Mouse (Mus musculus) stomach, embryonic 16.5 days (tissue): ENCODE measurements around the gene Rpia. TPM values are rescaled to one million over a fixed set of nuclear protein-coding genes. Genes with fewer than 3 reads are reported as not detected.

Experiments
- ATAC-seq: fragments of 200-750 bp; cut with Nextera tagmentation; 2 replicates; pipeline ENCODE4 v1.8.0; 2017; ENCODE audit warnings: moderate number of reproducible peaks, moderate TSS enrichment; ENCODE audit not compliant: insufficient read depth, low FRiP score
- H3K27ac ChIP-seq: fragments of 300-500 bp; sonication (generic); 2 replicates; pipeline ENCODE4 v1.5.1; 2014; ENCODE audit warnings: low read length
- H3K27me3 ChIP-seq: fragments of 300-500 bp; sonication (generic); 2 replicates; pipeline ENCODE4 v1.6.1; 2014; ENCODE audit warnings: low read length, control low read depth, mixed read lengths; ENCODE audit not compliant: control insufficient read depth, insufficient read depth
- H3K36me3 ChIP-seq: fragments of 300-500 bp; sonication (generic); 2 replicates; pipeline ENCODE4 v1.6.1; 2014; ENCODE audit warnings: low read length; ENCODE audit not compliant: control insufficient read depth, insufficient read depth
- H3K4me1 ChIP-seq: fragments of 300-500 bp; sonication (generic); 2 replicates; pipeline ENCODE4 v1.6.1; 2014; ENCODE audit warnings: low read length, control low read depth, mixed read lengths; ENCODE audit not compliant: control insufficient read depth, insufficient read depth
- H3K4me2 ChIP-seq: fragments of 300-500 bp; sonication (generic); 2 replicates; pipeline ENCODE4 v1.6.1; 2014; ENCODE audit warnings: low read depth, low read length, mixed read lengths
- H3K4me3 ChIP-seq: fragments of 300-500 bp; sonication (generic); replicated peaks from 2 replicates; pipeline ENCODE4 v1.5.1; 2014; ENCODE audit warnings: mild to moderate bottlenecking, low read length
- H3K9ac ChIP-seq: fragments of 300-500 bp; sonication (generic); 2 replicates; pipeline ENCODE4 v1.6.1; 2014; ENCODE audit warnings: low read length
- H3K9me3 ChIP-seq: fragments of 300-500 bp; sonication (generic); replicated peaks from 2 replicates; pipeline ENCODE4 v1.6.1; 2016; ENCODE audit warnings: low read length, control low read depth; ENCODE audit not compliant: control insufficient read depth
- WGBS: fragments of 180-500 bp; shearing (Covaris S2); extraction: QIAGEN DNeasy Blood & Tissue Kit; methylation state at CpG from one replicate; pipeline ENCODE4 v1.1.7; 2014; 5-methylcytosine and 5-hydroxymethylcytosine counted together
- polyA plus RNA-seq: library from polyadenylated mRNA; unstranded; fragments of >200 nt; fragmentation: Nextera tagmentation; extraction: Ambion mirVana; gene quantifications from 2 replicates; pipeline ENCODE4 v1.2.1, GENCODE M21; 2015

The Rpia gene
- polyA plus RNA-seq, 1 experiment from 2014 or later: 3.5 TPM

GRCm38 (mm10) chr6:70773769-70774168 lies 18.3 kb downstream of the Rpia start:
- Histone ChIP-seq H3K4me1 (no peaks in the 10 kb centered on the region), H3K36me3 (peaks cover 10% of the 10 kb centered on the region), H3K27me3 (no peaks in the 10 kb centered on the region), H3K9ac (no peak overlapping the region), H3K4me3 (no peak overlapping the region), H3K9me3 (no peaks in the 10 kb centered on the region), H3K27ac (no peak overlapping the region), H3K4me2 (no peak overlapping the region)
- no peak for ATAC-seq
- 78% methylated on average over 5 of the region's 5 CpGs for WGBS

DNA sequence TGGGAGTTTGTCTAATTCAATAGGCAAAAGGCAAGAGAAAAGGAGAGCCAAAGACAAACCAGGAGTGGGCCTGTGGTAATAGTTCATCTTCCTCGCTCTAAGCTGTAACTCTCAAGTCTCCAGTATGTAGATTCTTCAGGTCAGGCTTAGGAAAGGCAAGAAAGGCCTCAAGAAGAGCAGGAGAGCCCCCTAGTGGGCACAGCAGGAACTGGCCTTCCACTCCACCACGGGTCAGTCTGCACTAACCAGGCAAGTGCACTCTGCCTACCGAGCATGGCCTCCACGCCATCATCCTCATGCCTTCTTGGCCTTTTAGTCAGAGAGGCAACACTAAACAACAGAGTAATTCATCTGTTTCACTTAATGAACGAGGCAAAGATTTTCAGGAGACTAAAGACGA lies 23.3 kb downstream of the Rpia start:
- Histone ChIP-seq H3K36me3 (peaks cover 13% of the 10 kb centered on the region), H3K27ac (no peak overlapping the region), H3K27me3 (no peaks in the 10 kb centered on the region), H3K4me2 (no peak overlapping the region), H3K9me3 (no peaks in the 10 kb centered on the region), H3K9ac (no peak overlapping the region), H3K4me1 (no peaks in the 10 kb centered on the region), H3K4me3 (no peak overlapping the region)
- 28% methylated on average over 6 of the region's 6 CpGs for WGBS
- ATAC-seq: no peak; the same call in 1 of the 2 replicates

GRCm38 (mm10) chr6:70765076-70765475 lies 27.0 kb downstream of the Rpia start:
- no peak for ATAC-seq
- Histone ChIP-seq H3K4me3 (no peak overlapping the region), H3K9ac (no peak overlapping the region), H3K27me3 (no peaks in the 10 kb centered on the region), H3K4me2 (no peak overlapping the region), H3K36me3 (0 out of 2 replicates have a peak, but pooled peaks cover 4% of the 10 kb centered on the region), H3K4me1 (no peaks in the 10 kb centered on the region), H3K27ac (no peak overlapping the region), H3K9me3 (no peaks in the 10 kb centered on the region)
- WGBS: 86% methylated on average over 8 of the region's 8 CpGs

DNA sequence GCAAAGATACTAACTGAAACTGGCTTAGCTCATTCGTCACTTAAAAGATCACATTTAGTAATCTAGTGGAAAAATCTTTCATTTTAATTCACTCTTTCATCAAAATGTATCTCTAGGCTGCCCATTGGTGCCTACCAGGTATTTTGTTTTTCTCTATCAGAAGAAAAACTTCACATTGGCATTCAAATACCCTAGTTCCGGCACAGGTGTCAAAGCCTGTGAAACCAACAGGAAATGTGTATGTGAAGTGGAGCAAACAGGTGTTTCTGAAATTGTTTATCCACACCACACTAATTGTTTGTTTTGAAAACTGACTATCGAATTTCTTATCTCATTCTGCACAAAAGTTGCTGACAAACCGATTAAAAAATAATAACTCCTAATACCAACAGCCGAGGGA lies 27.5 kb downstream of the Rpia start:
- Histone ChIP-seq H3K4me2 (no peak overlapping the region), H3K27me3 (no peaks in the 10 kb centered on the region), H3K4me3 (no peak overlapping the region), H3K27ac (no peak overlapping the region), H3K4me1 (no peaks in the 10 kb centered on the region), H3K9ac (no peak overlapping the region), H3K9me3 (no peaks in the 10 kb centered on the region), H3K36me3 (0 out of 2 replicates have a peak, but pooled peaks cover 3% of the 10 kb centered on the region)
- WGBS: 83% methylated on average over 5 of the region's 5 CpGs
- no peak for ATAC-seq

DNA sequence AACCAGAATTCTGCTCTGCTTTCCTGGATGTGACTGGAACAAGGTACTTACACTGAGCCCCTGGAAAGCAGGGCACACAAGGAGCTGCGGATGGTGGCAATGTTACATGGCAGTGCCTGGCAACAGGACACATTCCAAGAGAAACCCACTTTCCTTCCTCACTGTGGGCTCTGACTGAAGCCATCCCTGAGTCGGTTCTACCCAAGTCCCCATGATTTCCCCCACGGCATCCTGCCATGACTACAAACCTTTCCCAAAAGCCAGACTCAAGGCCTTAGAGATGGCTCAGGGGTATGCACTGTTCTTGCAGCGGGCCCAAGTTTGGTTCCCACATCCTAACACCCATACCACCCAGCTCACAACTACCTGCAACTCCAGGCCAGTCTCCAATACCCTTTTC lies 28.2 kb downstream of the Rpia start:
- Histone ChIP-seq H3K9me3 (no peaks in the 10 kb centered on the region), H3K36me3 (0 out of 2 replicates have a peak, but pooled peaks cover 3% of the 10 kb centered on the region), H3K4me2 (no peak overlapping the region), H3K9ac (no peak overlapping the region), H3K27me3 (no peaks in the 10 kb centered on the region), H3K4me3 (no peak overlapping the region), H3K27ac (no peak overlapping the region), H3K4me1 (no peaks in the 10 kb centered on the region)
- ATAC-seq: no peak
- WGBS: 96% methylated on average over 4 of the region's 4 CpGs

DNA sequence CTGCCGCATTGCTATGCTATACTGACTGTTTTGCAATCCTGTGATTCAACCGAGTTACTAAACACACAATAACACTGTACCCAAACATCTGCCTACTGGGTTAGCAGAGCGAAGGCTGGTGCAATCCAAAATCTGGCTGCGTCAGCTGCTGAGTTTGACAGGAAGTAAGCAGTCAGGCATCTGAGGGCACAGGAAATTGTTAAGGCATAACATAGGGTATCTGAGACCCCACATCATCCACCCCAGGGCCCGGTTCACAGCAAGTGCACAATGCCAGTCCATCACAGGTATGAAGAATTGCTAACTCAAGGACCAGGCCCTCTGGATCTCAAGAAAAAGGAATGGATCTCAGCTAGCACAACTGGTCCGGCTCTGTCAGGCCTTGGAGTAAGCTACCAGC lies 29.4 kb downstream of the Rpia start:
- H3K27me3 ChIP-seq: no peaks in the 10 kb centered on the region
- no peaks in the 10 kb centered on the region for H3K4me1 ChIP-seq
- no peak overlapping the region for H3K4me3 ChIP-seq
- no peak overlapping the region for H3K4me2 ChIP-seq
- no peak for ATAC-seq
- H3K9me3 ChIP-seq: no peaks in the 10 kb centered on the region
- no peaks in the 10 kb centered on the region for H3K36me3 ChIP-seq
- 78% methylated on average over 6 of the region's 6 CpGs for WGBS
- no peak overlapping the region for H3K27ac ChIP-seq
- no peak overlapping the region for H3K9ac ChIP-seq

- ATAC-seq: no peak
- H3K27ac ChIP-seq: no peak overlapping the region
- no peaks in the 10 kb centered on the region for H3K9me3 ChIP-seq
- no peak overlapping the region for H3K4me3 ChIP-seq
- H3K27me3 ChIP-seq: no peaks in the 10 kb centered on the region
- no peaks in the 10 kb centered on the region for H3K36me3 ChIP-seq
- WGBS: 78% methylated on average over 4 of the region's 4 CpGs
- H3K4me2 ChIP-seq: no peak overlapping the region
- H3K4me1 ChIP-seq: no peaks in the 10 kb centered on the region
- H3K9ac ChIP-seq: no peak overlapping the region
Observed at GRCm38 (mm10) chr6:70760951-70761350, 31.1 kb downstream of the Rpia start.

DNA sequence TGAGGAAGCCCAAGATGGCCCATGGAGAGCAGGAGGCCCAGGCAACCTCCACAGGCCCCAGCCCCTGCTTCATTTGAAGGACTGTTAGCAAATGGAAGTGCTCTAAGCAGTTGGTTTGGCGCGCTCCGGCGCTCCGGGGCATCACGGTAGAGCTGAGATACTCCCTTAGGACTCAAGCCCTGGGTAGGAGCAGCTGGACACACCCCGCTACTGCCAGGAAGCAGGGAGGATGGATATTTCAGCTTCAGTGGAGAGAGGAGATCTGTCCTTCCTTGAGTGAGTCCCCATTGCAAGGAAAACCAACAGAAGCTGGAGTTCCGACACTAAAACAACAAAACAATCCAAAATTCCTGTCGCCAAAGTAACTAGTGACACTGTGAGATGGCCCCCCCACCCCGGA lies 37.2 kb downstream of the Rpia start:
- Histone ChIP-seq H3K9me3 (no peaks in the 10 kb centered on the region), H3K27me3 (no peaks in the 10 kb centered on the region), H3K9ac (no peak overlapping the region), H3K4me1 (no peaks in the 10 kb centered on the region), H3K4me3 (no peak overlapping the region), H3K36me3 (no peaks in the 10 kb centered on the region), H3K27ac (no peak overlapping the region), H3K4me2 (no peak overlapping the region)
- ATAC-seq: no peak
- 91% methylated on average over 10 of the region's 10 CpGs for WGBS

DNA sequence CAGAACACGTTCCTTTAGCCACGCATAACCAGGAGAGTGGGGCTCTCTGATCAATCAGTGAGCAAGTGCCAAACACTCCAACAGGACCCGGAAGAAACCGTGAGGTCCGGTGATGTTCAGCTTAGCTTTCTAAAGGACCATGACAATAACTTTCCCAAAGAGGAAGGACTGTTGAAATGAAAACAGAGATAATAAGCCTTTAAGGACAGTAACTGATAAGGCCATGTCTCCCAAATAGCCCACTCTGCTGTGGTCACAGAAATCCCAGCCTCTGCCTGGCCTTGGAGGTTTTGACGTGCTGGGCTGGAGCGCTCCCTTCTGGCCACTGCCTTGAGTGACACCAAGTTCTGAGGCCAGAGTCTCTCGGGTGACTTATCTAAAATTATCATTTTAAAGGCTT lies 39.7 kb downstream of the Rpia start:
- no peak; the same call in 1 of the 2 replicates for ATAC-seq
- H3K4me2 ChIP-seq: no peak overlapping the region
- H3K4me3 ChIP-seq: no peak overlapping the region
- H3K36me3 ChIP-seq: no peaks in the 10 kb centered on the region
- 57% methylated on average over 8 of the region's 8 CpGs for WGBS
- H3K9ac ChIP-seq: no peak overlapping the region
- no peaks in the 10 kb centered on the region for H3K4me1 ChIP-seq
- H3K9me3 ChIP-seq: no peaks in the 10 kb centered on the region
- no peak overlapping the region for H3K27ac ChIP-seq
- no peaks in the 10 kb centered on the region for H3K27me3 ChIP-seq

GRCm38 (mm10) chr6:70751898-70752273 lies 40.1 kb downstream of the Rpia start:
- Histone ChIP-seq H3K4me1 (no peaks in the 10 kb centered on the region), H3K9ac (no peak overlapping the region), H3K27ac (no peak overlapping the region), H3K4me2 (no peak overlapping the region), H3K27me3 (no peaks in the 10 kb centered on the region), H3K4me3 (no peak overlapping the region), H3K36me3 (no peaks in the 10 kb centered on the region), H3K9me3 (no peaks in the 10 kb centered on the region)
- no peak; the same call in 1 of the 2 replicates for ATAC-seq
- WGBS: 62% methylated on average over 6 of the region's 6 CpGs
